Mouse (Mus musculus) forebrain, embryonic 16.5 days (tissue): ENCODE results near the gene St8sia1. TPM values are rescaled to one million over a fixed set of nuclear protein-coding genes. Genes with fewer than 3 reads are reported as not detected.

ENCODE experiments used
- ATAC-seq: fragments of 200-750 bp; cut with Nextera tagmentation; 2 replicates; pipeline ENCODE4 v1.8.0; 2017; ENCODE audit warnings: mild to moderate bottlenecking, moderate library complexity
- H3K27ac ChIP-seq: fragments of 300-500 bp; sonication (generic); 2 replicates; pipeline ENCODE4 v1.5.1; 2014; ENCODE audit warnings: low read length, control low read depth
- H3K27me3 ChIP-seq: fragments of 300-500 bp; sonication (generic); replicated peaks from 2 replicates; pipeline ENCODE4 v1.6.1; 2014; ENCODE audit warnings: low read length; ENCODE audit not compliant: control insufficient read depth, insufficient read depth
- H3K36me3 ChIP-seq: fragments of 300-500 bp; sonication (generic); 2 replicates; pipeline ENCODE4 v1.6.1; 2014; ENCODE audit not compliant: control insufficient read depth, insufficient read depth
- H3K4me1 ChIP-seq: fragments of 300-500 bp; sonication (generic); replicated peaks from 2 replicates; pipeline ENCODE4 v1.6.1; 2014; ENCODE audit warnings: low read length; ENCODE audit not compliant: control insufficient read depth, insufficient read depth
- H3K4me2 ChIP-seq: fragments of 300-500 bp; sonication (generic); 2 replicates; pipeline ENCODE4 v1.6.1; 2014; ENCODE audit warnings: mild to moderate bottlenecking, low read length, control low read depth
- H3K4me3 ChIP-seq: fragments of 300-500 bp; sonication (generic); replicated peaks from 2 replicates; pipeline ENCODE4 v1.5.1; 2014; ENCODE audit warnings: mild to moderate bottlenecking, low read length, control low read depth
- H3K9ac ChIP-seq: fragments of 300-500 bp; sonication (generic); replicated peaks from 2 replicates; pipeline ENCODE4 v1.6.1; 2014; ENCODE audit warnings: low read depth, low read length, control low read depth
- H3K9me3 ChIP-seq: fragments of 300-500 bp; sonication (generic); 2 replicates; pipeline ENCODE4 v1.6.1; 2016; ENCODE audit warnings: low read length; ENCODE audit not compliant: control insufficient read depth
- WGBS: fragments of 180-500 bp; shearing (Covaris S2); extraction: QIAGEN DNeasy Blood & Tissue Kit; methylation state at CpG from one replicate; pipeline ENCODE4 v1.1.7; 2014; 5-methylcytosine and 5-hydroxymethylcytosine counted together
- polyA plus RNA-seq: library from polyadenylated mRNA; unstranded; fragments of >200 nt; fragmentation: Nextera tagmentation; extraction: Ambion mirVana; gene quantifications from 2 replicates; pipeline ENCODE4 v1.2.1, GENCODE M21; 2015

St8sia1 gene
- polyA plus RNA-seq, 1 experiment from 2014 or later, result 6.4 TPM

GRCm38 (mm10) chr6:142788042-142788987 is 175.9 kb downstream of the St8sia1 start:
- H3K9me3 ChIP-seq, result no peaks in the 10 kb centered on the region
- H3K27me3 ChIP-seq, result no peaks in the 10 kb centered on the region
- peaks cover 11% of the 10 kb centered on the region for H3K4me1 ChIP-seq
- H3K36me3 ChIP-seq, result no peaks in the 10 kb centered on the region
- ATAC-seq, result peak; percentile 83
- WGBS, result 40% methylated on average over 18 of the region's 18 CpGs
- no peak overlapping the region for H3K9ac ChIP-seq
- H3K4me3 ChIP-seq, result no peak overlapping the region
- no peak overlapping the region for H3K27ac ChIP-seq
- H3K4me2 ChIP-seq, result no peak overlapping the region

GRCm38 (mm10) chr6:142786106-142786505 is 178.1 kb downstream of the St8sia1 start:
- Histone ChIP-seq H3K4me1 (peaks cover 13% of the 10 kb centered on the region), H3K9ac (no peak overlapping the region), H3K27ac (no peak overlapping the region), H3K9me3 (no peaks in the 10 kb centered on the region), H3K27me3 (no peaks in the 10 kb centered on the region), H3K4me2 (no peak overlapping the region), H3K4me3 (no peak overlapping the region), H3K36me3 (no peaks in the 10 kb centered on the region)
- WGBS, result 85% methylated on average over 21 of the region's 21 CpGs
- ATAC-seq, result no peak

GRCm38 (mm10) chr6:142785343-142785742 is 178.9 kb downstream of the St8sia1 start:
- Histone ChIP-seq H3K4me2 (no peak overlapping the region), H3K9ac (no peak overlapping the region), H3K36me3 (no peaks in the 10 kb centered on the region), H3K27me3 (no peaks in the 10 kb centered on the region), H3K27ac (no peak overlapping the region), H3K4me3 (no peak overlapping the region), H3K4me1 (peaks cover 15% of the 10 kb centered on the region), H3K9me3 (no peaks in the 10 kb centered on the region)
- WGBS, result 33% methylated on average over 4 of the region's 4 CpGs
- ATAC-seq, result no peak

- 13% methylated on average over 7 of the region's 7 CpGs for WGBS
- no peak overlapping the region for H3K27ac ChIP-seq
Measured at GRCm38 (mm10) chr6:142781286-142781685, 183.0 kb downstream of the St8sia1 start.

GRCm38 (mm10) chr6:142780574-142781033 is 183.6 kb downstream of the St8sia1 start:
- H3K4me2 ChIP-seq, result no peak overlapping the region
- H3K27ac ChIP-seq, result no peak overlapping the region
- H3K9me3 ChIP-seq, result no peaks in the 10 kb centered on the region
- 13% methylated on average over 4 of the region's 4 CpGs for WGBS
- H3K9ac ChIP-seq, result no peak overlapping the region
- peak; percentile 77 for ATAC-seq
- no peak overlapping the region for H3K4me3 ChIP-seq
- H3K36me3 ChIP-seq, result 0 out of 2 replicates have a peak, but pooled peaks cover 1% of the 10 kb centered on the region
- H3K4me1 ChIP-seq, result peaks cover 18% of the 10 kb centered on the region
- no peaks in the 10 kb centered on the region for H3K27me3 ChIP-seq

More at GRCm38 (mm10) chr6:142781286-142781685, 183.0 kb downstream of the St8sia1 start:
- Histone ChIP-seq H3K4me3 (no peak overlapping the region), H3K9me3 (no peaks in the 10 kb centered on the region), H3K4me1 (peaks cover 18% of the 10 kb centered on the region), H3K9ac (no peak overlapping the region), H3K27me3 (no peaks in the 10 kb centered on the region), H3K36me3 (no peaks in the 10 kb centered on the region), H3K4me2 (no peak overlapping the region)
- peak; percentile 54 for ATAC-seq

GRCm38 (mm10) chr6:142779812-142780573 is 184.3 kb downstream of the St8sia1 start:
- H3K27ac ChIP-seq, result peak overlapping the region; percentile 54
- WGBS, result 29% methylated on average over 14 of the region's 14 CpGs
- no peak overlapping the region for H3K9ac ChIP-seq
- peaks cover 4% of the 10 kb centered on the region; the same call in 1 of the 2 replicates for H3K36me3 ChIP-seq
- H3K4me3 ChIP-seq, result no peak overlapping the region
- H3K4me2 ChIP-seq, result no peak overlapping the region
- H3K27me3 ChIP-seq, result no peaks in the 10 kb centered on the region
- peak; percentile 87 for ATAC-seq
- H3K9me3 ChIP-seq, result no peaks in the 10 kb centered on the region
- H3K4me1 ChIP-seq, result peaks cover 18% of the 10 kb centered on the region

- Histone ChIP-seq H3K27ac (no peak overlapping the region; the same call in 1 of the 2 replicates), H3K4me1 (peaks cover 18% of the 10 kb centered on the region), H3K27me3 (no peaks in the 10 kb centered on the region), H3K4me2 (no peak overlapping the region), H3K36me3 (peaks cover 7% of the 10 kb centered on the region; the same call in 1 of the 2 replicates), H3K9me3 (no peaks in the 10 kb centered on the region), H3K4me3 (no peak overlapping the region), H3K9ac (no peak overlapping the region)
- WGBS, result 45% methylated on average over 11 of the region's 11 CpGs
- peak; percentile 43 for ATAC-seq
Measured at GRCm38 (mm10) chr6:142779045-142779811, 185.0 kb downstream of the St8sia1 start.

- H3K4me1 ChIP-seq, result peaks cover 18% of the 10 kb centered on the region
- WGBS, result 86% methylated on average over 4 of the region's 4 CpGs
- peaks cover 27% of the 10 kb centered on the region for H3K36me3 ChIP-seq
- no peak overlapping the region for H3K27ac ChIP-seq
- no peak for ATAC-seq
- no peak overlapping the region for H3K4me2 ChIP-seq
- no peaks in the 10 kb centered on the region for H3K27me3 ChIP-seq
- H3K4me3 ChIP-seq, result no peak overlapping the region
- H3K9me3 ChIP-seq, result no peaks in the 10 kb centered on the region
- H3K9ac ChIP-seq, result no peak overlapping the region
Measured at GRCm38 (mm10) chr6:142776935-142777334, 187.3 kb downstream of the St8sia1 start.
